Mouse (Mus musculus) heart, embryonic 14.5 days (tissue): ENCODE results near the gene Them5. TPM values are rescaled to one million over a fixed set of nuclear protein-coding genes. Genes with fewer than 3 reads are reported as not detected.

Source experiments
- ATAC-seq: fragments of 200-750 bp; cut with Nextera tagmentation; 2 replicates; pipeline ENCODE4 v1.8.0; 2017; ENCODE audit warnings: low read depth, moderate TSS enrichment; ENCODE audit not compliant: insufficient number of reproducible peaks, insufficient read depth, low FRiP score
- H3K27ac ChIP-seq, 2 experiments: fragments of 200-500 bp in 1 of 2; fragments of 300-500 bp in 1 of 2; sonication (generic) in 1 of 2; replicated peaks in 1 of 2; 2 replicates each; pipeline ENCODE4 v1.5.1; 2012 to 2014; ENCODE audit warnings: low read depth in 2 of 2, low read length in 2 of 2, control low read depth in 1 of 2, mild to moderate bottlenecking in 1 of 2, mixed read lengths in 1 of 2; ENCODE audit not compliant: control insufficient read depth in 1 of 2, insufficient read depth in 1 of 2
- H3K27me3 ChIP-seq: fragments of 300-500 bp; sonication (generic); 2 replicates; pipeline ENCODE4 v1.6.1; 2014; ENCODE audit warnings: mild to moderate bottlenecking, low read length, control low read depth; ENCODE audit not compliant: control insufficient read depth, insufficient read depth
- H3K36me3 ChIP-seq: fragments of 300-500 bp; sonication (generic); 2 replicates; pipeline ENCODE4 v1.6.1; 2014; ENCODE audit warnings: mild to moderate bottlenecking, control low read depth, low read length, mixed read lengths; ENCODE audit not compliant: control insufficient read depth, insufficient read depth
- H3K4me1 ChIP-seq, 2 experiments: fragments of 200-500 bp in 1 of 2; fragments of 300-500 bp in 1 of 2; sonication (generic) in 1 of 2; 2 replicates each; pipeline ENCODE4 v1.6.1; 2012 to 2014; ENCODE audit warnings: low read length in 2 of 2, control low read depth in 1 of 2, mixed read lengths in 1 of 2; ENCODE audit not compliant: control insufficient read depth in 2 of 2, insufficient read depth in 2 of 2
- H3K4me2 ChIP-seq: fragments of 300-500 bp; sonication (generic); 2 replicates; pipeline ENCODE4 v1.6.1; 2014; ENCODE audit warnings: mild to moderate bottlenecking, low read length
- H3K4me3 ChIP-seq, 2 experiments: fragments of 200-500 bp in 1 of 2; fragments of 300-500 bp in 1 of 2; sonication (generic) in 1 of 2; 2 replicates each; pipeline ENCODE4 v1.5.1; 2012 to 2014; ENCODE audit warnings: low read length in 2 of 2, mild to moderate bottlenecking in 2 of 2, control low read depth in 1 of 2, low read depth in 1 of 2, moderate library complexity in 1 of 2; ENCODE audit not compliant: control insufficient read depth in 1 of 2, insufficient read depth in 1 of 2
- H3K9ac ChIP-seq: fragments of 300-500 bp; sonication (generic); 2 replicates; pipeline ENCODE4 v1.6.1; 2014; ENCODE audit warnings: mild to moderate bottlenecking, low read length
- H3K9me3 ChIP-seq: fragments of 300-500 bp; sonication (generic); 2 replicates; pipeline ENCODE4 v1.6.1; 2016; ENCODE audit warnings: low read length, control low read depth; ENCODE audit not compliant: control insufficient read depth
- WGBS: fragments of 180-500 bp; shearing (Covaris S2); extraction: QIAGEN DNeasy Blood & Tissue Kit; methylation state at CpG from one replicate; pipeline ENCODE4 v1.1.7; 2014; 5-methylcytosine and 5-hydroxymethylcytosine counted together
- polyA plus RNA-seq: library from polyadenylated mRNA; unstranded; fragments of >200 nt; fragmentation: Nextera tagmentation; extraction: Ambion mirVana; gene quantifications from 2 replicates; pipeline ENCODE4 v1.2.1, GENCODE M21; 2014

The Them5 gene
- polyA plus RNA-seq, 1 experiment from 2014 or later = not detected

DNA sequence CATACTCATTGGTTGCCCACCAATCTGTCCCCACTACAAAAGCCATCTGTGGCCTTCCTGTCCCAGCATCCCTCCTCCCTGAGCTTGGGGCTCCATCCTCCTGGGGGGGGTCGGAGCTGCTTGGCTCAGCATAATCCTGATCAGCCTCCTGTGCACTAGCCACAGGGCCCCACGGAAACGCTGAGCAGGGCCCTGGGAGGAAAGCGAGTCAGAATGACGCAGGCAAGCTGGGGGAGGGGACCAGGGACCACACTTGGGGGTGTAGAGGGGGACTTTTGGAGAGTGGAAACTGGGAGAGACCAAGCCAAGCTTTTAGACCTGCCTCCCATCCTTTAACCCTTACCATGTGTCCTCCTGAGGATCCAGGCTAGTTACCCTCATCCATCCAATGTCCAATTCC, 34.0 kb downstream of the Them5 start:
- peaks cover 11 to 21% of the 10 kb centered on the region in 2 experiments; a peak in 3 of 4 replicates for H3K4me1 ChIP-seq
- H3K9me3 ChIP-seq = no peaks in the 10 kb centered on the region
- no peak overlapping the region for H3K4me2 ChIP-seq
- WGBS = 38% methylated on average over 5 of the region's 5 CpGs
- H3K4me3 ChIP-seq = no peak overlapping the region
- H3K27me3 ChIP-seq = peaks cover 3% of the 10 kb centered on the region; the same call in 1 of the 2 replicates
- H3K27ac ChIP-seq = no peak overlapping the region
- H3K9ac ChIP-seq = no peak overlapping the region
- no peaks in the 10 kb centered on the region for H3K36me3 ChIP-seq
- no peak for ATAC-seq

DNA sequence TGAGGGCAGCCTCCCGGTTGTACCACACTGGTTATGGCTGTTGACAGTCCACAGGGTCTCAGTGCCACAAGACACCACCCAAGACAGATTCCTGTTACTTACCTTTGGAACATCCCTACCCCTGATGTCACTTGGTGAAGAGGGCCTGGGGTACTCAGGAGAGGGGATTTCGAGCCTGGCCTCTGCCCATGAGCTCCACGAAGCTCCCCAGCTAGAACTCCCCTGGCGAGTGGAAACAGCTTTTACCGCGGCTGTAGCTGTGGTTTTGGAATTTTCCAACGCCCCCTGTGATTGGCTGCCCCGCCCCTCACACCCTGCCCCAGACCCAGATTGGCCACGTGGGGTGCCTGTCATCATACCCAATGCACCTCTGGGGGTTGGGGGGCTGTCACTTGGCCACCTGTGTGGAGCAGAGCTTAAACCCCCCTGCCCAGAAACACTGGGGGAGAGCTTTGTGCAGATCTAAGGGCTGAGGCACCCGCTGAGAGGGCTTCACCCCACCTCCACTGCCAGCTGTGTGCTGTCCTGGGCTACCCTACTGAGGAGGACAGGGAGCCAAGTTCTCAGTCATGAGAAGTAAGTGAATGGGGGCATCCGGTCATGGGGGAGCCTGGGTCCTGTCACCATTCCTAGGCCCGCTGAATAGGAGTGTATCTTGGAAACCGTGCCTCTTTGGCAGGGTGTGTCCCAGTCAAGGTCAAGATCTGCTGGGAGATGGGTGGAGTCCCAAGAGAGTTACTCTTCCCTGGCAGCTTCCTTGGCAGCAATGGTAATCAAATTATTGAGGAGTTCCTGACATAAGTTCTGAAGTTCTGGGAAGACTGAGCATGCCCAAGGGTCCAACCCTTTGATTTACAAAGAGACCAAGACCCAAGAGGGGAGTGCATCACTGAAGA, 35.4 kb downstream of the Them5 start:
- H3K4me3 ChIP-seq = no peak overlapping the region
- no peak for ATAC-seq
- H3K4me2 ChIP-seq = no peak overlapping the region

DNA sequence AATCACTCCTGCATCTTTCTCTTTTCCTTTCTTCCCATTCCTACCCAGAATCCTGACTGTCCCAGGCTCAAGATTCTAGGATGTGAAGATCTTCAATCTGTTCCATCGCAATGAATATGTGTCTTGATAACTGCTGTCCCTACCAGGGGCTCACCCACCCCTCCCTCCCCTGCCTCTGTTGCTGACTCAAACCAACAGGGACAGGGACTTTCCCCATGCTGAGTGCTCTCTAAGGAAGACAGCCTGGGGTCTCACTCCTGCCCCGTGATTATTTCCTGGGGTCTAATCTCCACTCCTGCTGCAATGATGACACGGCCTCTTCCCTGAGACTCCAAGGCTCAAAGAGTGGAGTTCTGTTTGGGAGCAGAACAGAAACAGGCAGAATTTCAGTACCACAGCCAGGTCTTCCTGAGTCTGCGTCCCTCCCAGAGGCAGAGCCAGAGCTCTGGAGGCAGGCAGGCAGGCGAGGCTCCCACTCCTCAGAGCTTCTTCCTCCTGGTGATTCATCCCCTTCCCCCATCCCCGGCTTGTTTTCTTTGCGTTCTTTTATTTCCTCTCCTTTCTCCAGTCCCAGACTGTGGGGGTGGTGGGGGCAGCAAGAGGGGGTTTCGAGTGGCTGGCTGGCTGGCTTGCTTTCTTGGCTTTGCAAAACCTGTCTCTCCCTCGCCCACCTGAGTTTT, 38.1 kb downstream of the Them5 start:
- H3K4me3 ChIP-seq = no peak overlapping the region
- ATAC-seq = no peak
- H3K27ac ChIP-seq = no peak overlapping the region
- H3K4me2 ChIP-seq = no peak overlapping the region
- H3K9me3 ChIP-seq = no peaks in the 10 kb centered on the region
- H3K4me1 ChIP-seq = no peaks in the 10 kb centered on the region; a peak in 1 of 4 replicates
- H3K36me3 ChIP-seq = no peaks in the 10 kb centered on the region
- WGBS = 16% methylated on average over 9 of the region's 9 CpGs
- no peak overlapping the region for H3K9ac ChIP-seq
- H3K27me3 ChIP-seq = peaks cover 3% of the 10 kb centered on the region; the same call in 1 of the 2 replicates

More for the DNA sequence above, 35.4 kb downstream of the Them5 start:
- H3K27me3 ChIP-seq = peaks cover 3% of the 10 kb centered on the region; the same call in 1 of the 2 replicates
- H3K9me3 ChIP-seq = no peaks in the 10 kb centered on the region
- H3K4me1 ChIP-seq = peaks cover 8 to 11% of the 10 kb centered on the region in 2 experiments; a peak in 3 of 4 replicates
- no peak overlapping the region for H3K27ac ChIP-seq
- no peak overlapping the region for H3K9ac ChIP-seq
- H3K36me3 ChIP-seq = no peaks in the 10 kb centered on the region
- WGBS = 11% methylated on average over 13 of the region's 13 CpGs

DNA sequence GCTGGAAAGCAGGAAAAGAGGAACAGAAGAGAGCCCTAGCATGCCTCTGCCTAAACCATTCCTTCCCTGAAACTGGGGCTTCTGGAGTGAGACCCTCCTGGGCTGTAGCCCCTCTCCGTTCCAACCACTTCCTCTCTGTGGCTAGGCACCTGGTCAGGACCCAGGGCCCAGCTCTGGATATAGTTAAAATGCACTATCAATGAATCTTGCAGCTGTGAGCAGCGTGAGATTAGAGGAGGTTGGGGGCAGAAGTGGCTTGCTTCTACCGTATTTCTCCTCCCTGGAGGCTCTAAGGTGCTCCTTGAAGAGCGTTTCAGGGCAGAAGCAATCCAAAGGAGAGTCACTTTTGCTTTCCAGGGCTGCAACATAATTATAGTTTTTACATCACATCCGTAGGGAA, 40.4 kb downstream of the Them5 start:
- Histone ChIP-seq H3K4me1 (no peaks in the 10 kb centered on the region; a peak in 1 of 4 replicates), H3K4me3 (no peak overlapping the region), H3K27me3 (no peaks in the 10 kb centered on the region), H3K9me3 (no peaks in the 10 kb centered on the region), H3K36me3 (no peaks in the 10 kb centered on the region), H3K9ac (no peak overlapping the region), H3K4me2 (no peak overlapping the region), H3K27ac (no peak overlapping the region)
- ATAC-seq = no peak
- 57% methylated on average over 5 of the region's 5 CpGs for WGBS

DNA sequence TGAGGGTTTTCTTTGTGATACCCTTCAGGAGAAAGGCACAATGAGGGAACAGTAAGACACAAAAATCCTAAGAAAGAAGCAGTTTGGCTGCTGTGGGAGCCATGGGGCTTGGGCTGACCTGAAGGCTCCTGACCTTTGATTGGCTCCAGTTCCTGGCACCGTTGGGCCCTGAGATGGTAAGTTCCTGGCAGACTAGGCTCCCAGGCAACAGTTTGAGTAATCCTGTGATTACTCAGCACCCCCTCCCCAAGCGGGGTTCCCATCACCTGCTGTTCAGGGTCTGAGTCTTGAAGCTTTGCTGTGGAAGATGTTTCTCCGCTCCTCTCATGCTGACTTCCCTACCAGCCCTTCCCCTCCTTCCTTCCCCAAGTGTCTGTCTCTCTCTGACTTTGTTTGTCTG, 41.6 kb downstream of the Them5 start:
- no peak for ATAC-seq
- Histone ChIP-seq H3K4me2 (no peak overlapping the region), H3K27me3 (no peaks in the 10 kb centered on the region), H3K36me3 (no peaks in the 10 kb centered on the region), H3K4me1 (no peaks in the 10 kb centered on the region; a peak in 1 of 4 replicates), H3K9ac (no peak overlapping the region), H3K27ac (no peak overlapping the region), H3K9me3 (no peaks in the 10 kb centered on the region), H3K4me3 (no peak overlapping the region)
- WGBS = 55% methylated on average over 3 of the region's 3 CpGs

DNA sequence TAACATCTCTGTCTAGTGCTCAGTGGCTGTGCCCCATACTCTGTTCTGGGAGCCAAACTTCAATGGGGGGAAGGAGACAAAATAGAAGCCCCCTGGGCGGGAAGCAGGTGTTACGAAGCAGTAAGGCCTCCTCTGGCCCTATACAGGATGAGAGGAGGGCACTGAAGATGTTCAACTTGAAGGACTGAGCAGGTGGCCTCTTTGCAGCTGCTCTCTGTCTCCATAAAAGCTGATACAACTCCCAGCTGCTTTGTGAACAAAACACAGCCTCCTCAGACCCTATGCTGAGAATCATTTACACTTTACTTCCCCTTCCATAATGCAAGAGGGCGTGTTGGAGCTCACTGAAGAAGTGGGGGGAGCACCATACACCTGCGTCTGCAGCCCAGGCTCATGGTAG, 44.8 kb downstream of the Them5 start:
- H3K4me2 ChIP-seq = no peak overlapping the region
- H3K36me3 ChIP-seq = no peaks in the 10 kb centered on the region
- no peak overlapping the region for H3K4me3 ChIP-seq
- WGBS = 61% methylated on average over 4 of the region's 4 CpGs
- ATAC-seq = no peak
- no peaks in the 10 kb centered on the region for H3K9me3 ChIP-seq
- no peaks in the 10 kb centered on the region for H3K27me3 ChIP-seq
- H3K4me1 ChIP-seq = no peaks in the 10 kb centered on the region
- no peak overlapping the region for H3K9ac ChIP-seq
- H3K27ac ChIP-seq = no peak overlapping the region

DNA sequence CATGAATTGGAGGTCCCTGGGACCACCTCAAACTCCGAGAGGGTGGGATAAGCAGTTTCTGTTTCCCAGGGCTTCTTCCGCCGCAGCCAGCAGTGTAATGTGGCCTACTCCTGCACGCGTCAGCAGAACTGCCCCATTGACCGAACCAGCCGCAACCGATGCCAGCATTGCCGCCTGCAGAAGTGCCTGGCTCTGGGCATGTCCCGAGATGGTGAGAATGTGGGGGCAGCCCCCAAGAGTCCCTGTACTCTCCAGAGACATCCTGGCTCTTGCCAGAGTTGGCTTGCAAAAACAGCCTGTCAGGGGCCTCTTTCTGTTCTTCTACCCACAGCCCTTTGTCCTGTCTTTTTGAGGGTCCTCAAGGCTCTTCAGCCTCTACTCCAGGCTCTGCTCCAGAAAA, 45.5 kb downstream of the Them5 start:
- Histone ChIP-seq H3K27me3 (no peaks in the 10 kb centered on the region), H3K9ac (no peak overlapping the region), H3K9me3 (no peaks in the 10 kb centered on the region), H3K36me3 (no peaks in the 10 kb centered on the region), H3K4me1 (no peaks in the 10 kb centered on the region), H3K4me2 (no peak overlapping the region), H3K4me3 (no peak overlapping the region), H3K27ac (no peak overlapping the region)
- WGBS = 82% methylated on average over 10 of the region's 10 CpGs
- ATAC-seq = no peak
